Mouse (Mus musculus): ENCODE results near the gene Prkcd.

Gene Prkcd

GRCm38 (mm10) chr14:30635219-30635910 lies 9.4 kb upstream of the Prkcd start:
- in situ Hi-C loops (cut with MboI, MseI) = no loop called here

GRCm38 (mm10) chr14:30634418-30634817 lies 8.4 kb upstream of the Prkcd start:
- in situ Hi-C loops (cut with MboI, MseI) = no loop called here

- in situ Hi-C loops (cut with MboI, MseI) = no loop called here
These were observed 7.7 kb upstream of the Prkcd start for GRCm38 (mm10) chr14:30633708-30634107.

GRCm38 (mm10) chr14:30631834-30632233 lies 5.8 kb upstream of the Prkcd start:
- in situ Hi-C loops (cut with MboI, MseI) = no loop called here

- in situ Hi-C loops (cut with MboI, MseI) = no loop called here
These were observed 5.0 kb upstream of the Prkcd start for GRCm38 (mm10) chr14:30630811-30631576.

- in situ Hi-C loops (cut with MboI, MseI) = loop anchor here (10.0 kb wide), 2 partner anchors 535 to 575 kb away; partner anchors contain the start of genes Stab1 (in 1 of the 2) and Tnnc1 (in 1 of the 2)
These were observed 3.8 kb upstream of the Prkcd start for GRCm38 (mm10) chr14:30629839-30630238.

GRCm38 (mm10) chr14:30628235-30628634 lies 2.2 kb upstream of the Prkcd start:
- in situ Hi-C loops (cut with MboI, MseI) = loop anchor here (10.0 kb wide), 2 partner anchors 537 to 577 kb away; partner anchors contain the start of genes Stab1 (in 1 of the 2) and Tnnc1 (in 1 of the 2)

- in situ Hi-C loops (cut with MboI, MseI) = loop anchor here (10.0 kb wide), 2 partner anchors 538 to 578 kb away; partner anchors contain the start of genes Stab1 (in 1 of the 2) and Tnnc1 (in 1 of the 2)
These were observed 1.0 kb upstream of the Prkcd start for GRCm38 (mm10) chr14:30626756-30627742.

- in situ Hi-C loops (cut with MboI, MseI) = loop anchor here (10.0 kb wide), 2 partner anchors 540 to 580 kb away; partner anchors contain the start of genes Stab1 (in 1 of the 2) and Tnnc1 (in 1 of the 2)
These were observed 741 bp downstream of the Prkcd start for GRCm38 (mm10) chr14:30625131-30625807.

- in situ Hi-C loops (cut with MboI, MseI) = loop anchor here (10.0 kb wide), 2 partner anchors 541 to 581 kb away; partner anchors contain the start of genes Stab1 (in 1 of the 2) and Tnnc1 (in 1 of the 2)
These were observed 1.7 kb downstream of the Prkcd start for GRCm38 (mm10) chr14:30624277-30624721.

- in situ Hi-C loops (cut with MboI, MseI) = loop anchor here (10.0 kb wide), 2 partner anchors 542 to 582 kb away; partner anchors contain the start of genes Stab1 (in 1 of the 2) and Tnnc1 (in 1 of the 2)
These were observed 3.5 kb downstream of the Prkcd start for GRCm38 (mm10) chr14:30622556-30622955.

GRCm38 (mm10) chr14:30622130-30622529 lies 3.9 kb downstream of the Prkcd start:
- in situ Hi-C loops (cut with MboI, MseI) = loop anchor here (10.0 kb wide), 2 partner anchors 543 to 583 kb away; partner anchors contain the start of genes Stab1 (in 1 of the 2) and Tnnc1 (in 1 of the 2)

- in situ Hi-C loops (cut with MboI, MseI) = loop anchor here (10.0 kb wide), 2 partner anchors 545 to 585 kb away; partner anchors contain the start of genes Stab1 (in 1 of the 2) and Tnnc1 (in 1 of the 2)
These were observed 5.9 kb downstream of the Prkcd start for GRCm38 (mm10) chr14:30619982-30620578.

- in situ Hi-C loops (cut with MboI, MseI) = no loop called here
These were observed 7.2 kb downstream of the Prkcd start for GRCm38 (mm10) chr14:30618746-30619275.

- in situ Hi-C loops (cut with MboI, MseI) = no loop called here
These were observed 9.3 kb downstream of the Prkcd start for GRCm38 (mm10) chr14:30616751-30617150.

GRCm38 (mm10) chr14:30612962-30613715 lies 12.9 kb downstream of the Prkcd start:
- in situ Hi-C loops (cut with MboI, MseI) = no loop called here

GRCm38 (mm10) chr14:30612523-30612922 lies 13.5 kb downstream of the Prkcd start:
- in situ Hi-C loops (cut with MboI, MseI) = no loop called here

GRCm38 (mm10) chr14:30610940-30611339 lies 15.1 kb downstream of the Prkcd start:
- in situ Hi-C loops (cut with MboI, MseI) = no loop called here

GRCm38 (mm10) chr14:30610304-30610703 lies 15.7 kb downstream of the Prkcd start:
- in situ Hi-C loops (cut with MboI, MseI) = no loop called here

Measured in T-helper 17 cell (primary cell).